Mouse (Mus musculus) ZHBTc4 (cell line): ENCODE results near the gene Atp5k.

Source experiments
- DNase-seq: peaks from one replicate; pipeline ENCODE4 v3.0.0-alpha.2; 2011; ENCODE audit warnings: low read depth, low spot score

Gene Atp5k

DNA sequence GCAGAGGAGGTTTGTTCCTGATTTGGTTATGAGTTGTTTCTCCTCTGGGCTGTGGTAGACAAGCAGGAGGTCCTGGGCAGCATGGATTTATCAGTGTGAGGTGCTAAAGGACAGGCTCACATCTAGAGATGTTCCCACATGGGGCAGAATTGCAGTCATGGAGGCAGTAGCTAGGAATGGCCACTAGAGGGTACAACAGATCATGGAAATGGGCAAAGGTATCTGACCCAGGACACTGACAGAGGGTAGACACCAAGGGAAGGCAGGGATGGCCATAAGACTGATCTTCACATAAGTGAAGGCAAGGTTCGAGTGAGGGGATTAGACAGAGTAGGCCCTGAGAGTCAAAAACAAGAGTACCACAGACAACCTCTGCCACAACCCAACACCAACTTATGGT is 7.1 kb downstream of the Atp5k start:
- DNase-seq, result peak; percentile 72

DNA sequence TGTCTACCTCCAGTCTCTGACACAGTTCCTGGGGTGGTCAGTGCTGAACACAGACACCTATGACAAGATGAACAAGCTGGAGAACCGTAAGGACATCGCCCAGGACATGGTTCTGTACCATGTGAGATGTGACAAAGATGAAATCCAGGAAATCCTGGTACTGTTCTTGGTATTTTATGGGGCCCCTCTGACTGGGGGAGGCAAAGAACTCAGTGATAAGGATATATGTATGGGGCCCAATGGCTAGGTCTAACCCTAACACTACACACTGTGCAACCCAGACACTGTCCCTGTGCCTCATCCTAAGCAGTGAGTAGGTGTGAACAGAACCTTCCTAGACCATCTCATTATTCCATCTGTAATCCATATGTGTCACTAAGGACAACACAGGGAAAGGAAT is 10.8 kb downstream of the Atp5k start:
- no peak for DNase-seq

DNA sequence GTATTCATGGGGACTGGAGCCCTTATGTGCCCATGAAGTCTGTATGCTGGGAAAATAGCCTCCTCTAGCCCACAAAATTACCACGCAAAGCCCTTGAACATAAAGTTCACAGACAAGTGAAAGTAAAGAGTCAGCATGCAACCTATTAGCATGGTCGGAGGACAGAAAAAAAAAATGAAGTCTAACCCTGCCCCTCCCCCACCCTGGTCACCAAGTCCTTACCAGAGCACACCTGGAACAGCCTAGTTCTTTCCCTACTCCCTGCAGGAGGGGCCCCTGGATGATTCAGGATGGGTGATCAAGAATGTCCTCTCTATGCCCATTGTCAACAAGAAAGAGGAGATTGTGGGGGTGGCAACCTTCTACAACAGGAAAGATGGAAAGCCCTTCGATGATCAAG is 11.5 kb downstream of the Atp5k start:
- no peak for DNase-seq

DNA sequence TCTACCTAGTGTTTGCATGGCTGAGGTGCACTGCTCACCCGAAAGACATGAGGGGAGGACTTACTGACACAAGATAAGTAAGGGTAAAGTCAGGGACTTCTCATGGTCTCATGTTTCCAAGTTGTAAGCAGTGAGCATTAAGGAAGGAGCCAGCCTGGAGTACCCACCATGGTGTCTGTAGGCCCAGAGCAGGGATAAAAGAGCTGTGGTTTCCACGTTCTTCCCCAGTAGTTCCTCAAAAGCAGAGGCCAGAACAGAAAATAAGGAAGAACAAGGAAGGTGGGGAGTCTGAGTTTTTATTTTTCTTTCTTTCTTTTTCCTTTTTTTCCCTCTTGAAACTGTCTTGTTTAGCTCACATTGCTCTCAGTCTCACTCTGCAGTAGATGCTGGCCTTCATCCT is 19.5 kb downstream of the Atp5k start:
- DNase-seq, result no peak

DNA sequence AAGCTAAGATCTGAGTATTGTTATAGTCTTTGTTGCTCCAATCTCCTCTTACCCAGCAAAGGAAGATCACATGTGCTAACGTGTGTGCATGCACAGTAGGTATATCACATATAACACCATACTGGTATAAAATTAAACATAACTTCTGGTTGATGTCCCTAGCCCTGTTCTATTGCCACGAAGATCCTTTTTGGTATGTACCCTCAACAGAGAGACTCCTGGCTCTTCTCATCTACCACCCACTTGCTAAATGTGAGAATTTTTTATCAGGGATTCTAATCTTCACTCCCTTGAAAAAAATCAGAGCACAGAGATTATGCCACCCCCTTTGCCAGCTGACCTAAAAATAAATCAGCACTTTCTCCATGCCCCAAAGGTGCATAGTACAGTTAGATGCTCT is 27.3 kb downstream of the Atp5k start:
- DNase-seq, result no peak

DNA sequence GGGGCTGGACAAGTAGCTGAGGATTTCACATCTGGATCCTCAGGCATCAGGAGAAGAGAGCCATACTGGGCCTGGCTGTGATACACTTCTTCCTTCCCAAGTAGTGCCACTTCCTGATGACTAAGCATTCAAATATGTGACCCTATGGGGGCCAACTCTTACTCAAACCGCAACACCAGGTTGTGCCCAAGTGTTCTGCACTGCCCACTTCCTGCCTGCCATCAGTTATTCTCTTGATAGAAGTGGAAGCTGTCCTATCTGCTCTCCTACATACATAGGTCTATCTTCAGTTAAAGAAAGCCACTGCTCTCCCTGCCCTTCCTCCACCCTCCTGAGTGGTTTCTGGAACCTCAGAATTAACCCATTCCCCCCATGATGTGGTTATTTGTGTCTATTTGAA is 28.8 kb downstream of the Atp5k start:
- no peak for DNase-seq

DNA sequence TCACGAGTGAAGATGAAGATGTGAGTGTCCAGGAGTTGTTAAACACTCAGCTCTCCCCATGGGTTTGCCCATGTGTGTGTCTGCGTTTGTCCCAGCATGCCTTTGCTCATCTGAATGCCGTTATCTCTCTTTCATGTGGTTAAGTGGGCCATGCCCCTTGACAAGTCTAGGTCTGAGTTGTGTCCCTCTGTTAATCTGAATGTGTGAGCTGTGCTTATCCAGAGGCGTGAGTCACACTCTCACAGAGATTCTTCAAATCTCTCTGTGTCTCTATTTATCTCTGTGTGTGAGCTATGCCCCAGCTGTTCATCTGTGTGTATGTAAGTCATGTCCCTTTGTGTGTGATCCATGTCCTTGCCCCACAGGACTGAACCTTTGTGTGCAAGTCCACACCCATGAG is 30.8 kb downstream of the Atp5k start:
- no peak for DNase-seq

DNA sequence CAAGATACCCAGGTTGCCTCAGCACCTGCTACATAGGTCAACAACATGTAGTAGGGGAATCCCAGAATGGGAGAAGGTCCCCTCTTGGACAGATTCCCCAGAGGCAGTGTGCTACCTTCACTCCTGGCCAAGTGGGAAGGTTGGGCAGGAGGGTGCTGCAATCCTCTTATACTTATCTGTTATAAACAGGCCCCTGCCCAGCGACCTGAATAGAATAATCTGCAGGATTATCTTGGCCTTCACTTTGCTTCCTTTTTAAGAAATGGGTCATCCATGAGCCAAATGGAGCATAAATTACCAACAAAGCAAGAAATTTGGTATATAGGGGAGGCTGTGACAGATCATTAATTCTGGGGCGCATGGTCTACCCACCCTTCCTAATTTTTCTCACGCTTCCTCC is 44.5 kb downstream of the Atp5k start:
- DNase-seq, result no peak

DNA sequence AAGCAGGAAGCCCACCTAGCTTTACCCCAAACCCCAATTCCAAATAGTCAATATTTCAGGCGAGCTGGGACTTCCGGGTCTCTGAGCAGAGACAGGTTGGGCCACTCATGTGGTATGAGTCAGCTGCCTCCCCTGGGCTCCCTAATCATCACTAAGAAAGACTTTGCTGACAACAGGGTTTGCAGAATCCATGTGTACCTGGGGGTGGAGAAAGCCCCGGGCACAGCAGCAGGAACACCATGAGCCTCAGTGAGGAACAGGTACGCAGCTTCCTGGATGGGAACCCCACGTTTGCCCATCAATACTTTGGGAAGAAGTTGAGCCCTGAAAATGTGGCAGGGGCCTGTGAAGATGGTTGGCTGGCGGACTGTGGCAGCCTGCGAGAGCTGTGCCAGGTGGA is 46.0 kb downstream of the Atp5k start, which contains the start of gene Pde6b:
Pde6b (plus strand) TSS at position 191 of the 400 bp plus-strand sequence.
- DNase-seq, result no peak

DNA sequence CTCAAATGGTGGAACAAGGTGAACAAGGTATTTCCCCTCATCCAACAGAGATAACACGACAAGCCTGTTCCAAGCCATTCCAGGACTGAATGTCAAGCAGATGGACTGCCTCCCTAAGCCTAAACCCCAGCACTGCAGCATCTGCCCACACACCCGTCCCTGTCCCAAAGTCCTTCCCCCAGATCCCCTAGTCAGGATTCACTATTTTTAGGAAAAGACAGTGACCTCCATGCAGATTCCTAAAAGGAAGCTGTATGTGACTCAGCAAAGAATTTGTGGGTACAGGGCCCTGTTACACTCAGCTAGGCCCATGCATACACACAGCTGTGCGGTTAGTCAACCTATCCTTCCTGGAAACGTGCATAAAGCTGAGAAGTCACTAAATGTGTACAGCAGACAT is 47.8 kb downstream of the Atp5k start:
- no peak for DNase-seq

DNA sequence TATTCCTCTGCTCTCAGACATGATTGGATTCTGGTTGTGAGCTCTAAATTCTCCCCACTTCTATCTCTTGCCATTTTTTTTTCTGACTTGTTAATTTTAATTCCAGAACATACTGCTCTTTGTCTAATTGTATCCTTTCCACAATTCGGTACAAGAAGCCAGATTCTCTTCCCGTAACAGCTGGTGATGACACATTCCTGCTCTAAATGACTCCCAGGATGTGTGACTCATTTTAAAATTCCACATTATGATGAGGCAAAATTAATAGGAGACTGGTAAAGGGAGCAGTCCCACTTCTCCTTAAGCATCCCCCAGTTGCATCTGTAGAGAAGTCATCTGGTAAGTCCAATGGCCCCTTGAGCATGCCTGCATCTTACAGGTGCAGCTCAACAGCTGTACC is 48.6 kb downstream of the Atp5k start:
- DNase-seq, result no peak
